Mouse (Mus musculus) heart, postnatal 14 days (tissue): Measurements from ENCODE around the gene Qdpr. TPM values are rescaled to one million over a fixed set of nuclear protein-coding genes. Genes with fewer than 3 reads are reported as not detected.
A peak's percentile ranks its signal among the peaks of the same experiment; 100 is the strongest.

Source experiments
- DNase-seq, 2 experiments: peaks; one replicate each; pipeline ENCODE4 v3.0.0; 2021 to 2022
- intact Hi-C: fragments of 180-260 bp; cut with DNase I; formaldehyde crosslinking; loops from one replicate; pipeline ENCODE4 v1.15.1; 2025
- total RNA-seq, 2 experiments: library from RNA; stranded (reverse); gene quantifications; 2 replicates each; pipeline ENCODE4 v1.2.3; 2021

Qdpr gene
- total RNA-seq, 2 experiments from 2014 or later: 69.2 to 73.7 TPM

DNA sequence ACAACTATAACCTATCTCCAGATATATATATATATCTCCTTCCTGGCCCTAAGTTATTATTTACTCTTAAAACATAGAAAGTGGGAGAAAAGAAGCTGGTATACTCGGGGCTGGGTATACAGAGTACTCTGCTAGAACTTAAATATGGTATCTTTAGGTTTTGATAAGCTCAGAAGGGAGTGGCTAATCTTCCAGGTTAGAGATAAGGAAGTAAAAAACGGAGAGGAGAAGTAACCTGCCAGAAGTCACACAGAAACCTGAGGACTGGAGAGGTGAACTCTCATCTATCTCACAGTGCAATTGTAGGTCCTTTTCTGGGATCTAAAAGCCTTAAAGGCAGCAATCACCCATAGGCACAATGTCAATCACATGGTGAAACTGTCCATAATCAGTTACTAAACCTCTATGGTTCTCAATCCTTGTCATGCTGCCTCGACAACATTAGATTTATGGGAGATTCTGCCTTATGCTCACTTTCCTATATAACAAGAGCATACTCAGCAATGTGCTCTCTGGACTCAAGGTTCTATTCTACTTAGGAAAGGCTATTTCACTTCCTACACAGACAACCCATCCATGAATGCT is 32.1 kb downstream of the Qdpr start:
- intact Hi-C loops: no loop called here
- no peak for DNase-seq

DNA sequence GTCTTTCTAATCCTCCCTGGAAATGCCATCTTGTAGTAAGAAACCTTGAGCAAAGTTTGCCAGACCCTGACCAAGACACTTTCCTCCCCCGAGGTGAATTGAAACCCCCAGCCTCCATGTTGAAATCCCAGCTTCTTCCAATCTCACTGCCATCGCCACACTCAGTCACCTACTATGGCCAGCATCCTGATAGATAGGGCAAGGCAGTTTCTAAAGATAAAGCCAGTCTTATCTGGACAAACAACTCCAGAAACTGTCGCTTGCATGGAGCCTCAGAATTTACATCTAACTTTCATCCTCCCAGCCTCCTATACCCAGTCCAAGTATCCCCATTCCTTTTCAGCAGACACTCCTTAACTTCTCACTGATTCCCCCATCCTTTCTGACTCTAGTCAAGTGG is 33.6 kb downstream of the Qdpr start:
- no peak for DNase-seq
- intact Hi-C loops: no loop called here

DNA sequence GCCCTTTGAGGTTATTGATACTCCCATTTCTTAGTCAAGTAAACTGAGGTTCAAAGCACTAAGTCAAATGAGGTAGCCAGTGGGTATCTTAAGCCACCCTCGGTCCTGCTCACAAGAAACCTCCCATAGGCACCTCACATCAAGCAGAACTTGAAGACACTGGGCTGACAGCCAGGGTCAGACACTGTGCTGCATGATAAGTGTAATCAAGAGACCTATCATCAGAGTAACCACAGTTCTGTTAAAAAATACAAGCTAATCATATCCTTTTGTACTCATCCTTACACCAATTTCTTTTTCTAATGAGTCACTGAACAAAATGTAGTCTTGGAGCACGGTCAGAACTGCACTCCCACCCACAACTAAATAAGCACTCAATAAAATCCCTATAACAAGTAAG is 43.9 kb downstream of the Qdpr start:
- intact Hi-C loops: loop anchor here (10.0 kb wide), 2 partner anchors 571 to 661 kb away; no protein-coding TSS in a partner anchor

DNA sequence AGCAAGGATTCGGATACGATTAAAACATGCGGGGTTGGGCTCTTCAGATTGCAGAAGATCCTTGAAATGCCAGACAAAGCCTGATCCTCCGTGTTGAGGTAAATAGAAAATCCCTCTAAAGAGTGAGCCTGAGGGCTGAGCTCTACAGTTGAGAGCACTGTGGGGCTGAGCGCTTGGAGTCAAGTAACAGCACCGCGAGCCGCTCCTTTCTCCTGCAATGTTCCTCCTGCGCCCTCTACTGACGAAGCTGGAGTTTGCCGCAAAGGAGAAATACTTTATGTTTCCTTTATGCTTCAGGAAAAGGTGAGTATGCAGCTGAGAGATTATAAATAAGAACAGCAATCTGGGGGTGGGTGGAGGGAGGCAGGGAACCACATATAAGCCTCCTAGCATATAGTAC is 47.4 kb downstream of the Qdpr start:
- DNase-seq: peak; percentile 70 to 80
- intact Hi-C loops: loop anchor here (5.0 to 10.0 kb wide), 6 partner anchors 125 to 1120 kb away; no protein-coding TSS in a partner anchor

More for the DNA sequence above, 43.9 kb downstream of the Qdpr start:
- no peak for DNase-seq

DNA sequence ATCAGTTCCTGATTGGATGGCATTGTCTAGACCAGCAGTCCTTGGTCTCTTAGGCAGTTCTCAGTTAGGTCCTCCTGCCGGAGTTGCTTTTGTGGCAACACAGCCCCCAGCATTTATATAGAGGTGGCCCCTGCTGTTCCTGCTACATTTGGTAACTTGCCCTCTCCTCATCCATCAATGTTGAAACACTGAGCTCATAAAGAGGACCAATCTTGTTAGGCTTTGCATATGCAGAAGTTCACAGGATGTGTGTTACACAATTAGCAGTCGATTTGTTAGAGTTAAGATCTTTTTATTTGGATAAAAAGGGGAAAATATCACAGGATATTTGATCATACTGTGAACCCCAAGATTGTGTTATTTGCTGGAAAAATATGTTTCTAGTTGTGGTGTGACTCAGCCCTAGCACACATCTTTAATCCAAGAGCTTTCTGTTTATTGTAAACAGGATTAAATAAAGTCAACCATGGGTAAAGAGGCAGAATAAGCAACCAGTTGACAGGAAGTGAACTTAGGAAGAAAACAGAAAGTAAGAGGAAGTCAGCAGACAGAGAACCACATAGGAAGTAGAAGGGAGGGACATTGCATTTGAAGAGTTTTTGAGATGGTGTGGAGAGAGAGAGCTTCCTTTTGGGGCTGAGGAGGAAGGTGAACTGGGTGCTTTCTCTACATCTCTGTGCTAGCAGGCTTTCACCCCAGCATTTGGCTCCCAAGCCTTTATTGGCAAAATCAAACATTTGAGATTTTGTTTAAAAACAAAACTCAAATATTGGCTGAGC is 65.8 kb downstream of the Qdpr start:
- intact Hi-C loops: no loop called here
- DNase-seq: no peak

Other genes with a start within 250 kb of the Qdpr start
- gene Clrn2, start 3.5 kb upstream of the Qdpr start, total RNA-seq: not detected
- 10 to 100 TPM; 68.9 to 75.3 TPM for gene Lap3, start 43.1 kb upstream of the Qdpr start, total RNA-seq
- gene Med28, start 70.0 kb upstream of the Qdpr start, total RNA-seq: 10 to 100 TPM; 44.3 to 48.4 TPM
- under 1 TPM; 0.07 TPM for gene Fam184b, start 189.4 kb upstream of the Qdpr start, total RNA-seq
- 1 to 10 TPM; 1.6 to 4.1 TPM for gene Ncapg, start 219.7 kb upstream of the Qdpr start, total RNA-seq